Mouse (Mus musculus) T-helper 1 cell (primary cell): ENCODE data around the gene Ccr5.
"Not testable (repeated sequence)": the region's sequence is repeated elsewhere in the genome, so short reads cannot be mapped to it uniquely, and the experiment has no call there.

Experiments used
- in situ Hi-C: fragments of 300-600 bp; cut with MboI, MseI; formaldehyde crosslinking; loops from one replicate; pipeline ENCODE4 v1.15.1; 2025; ENCODE audit warnings: high pct_unique_total_duplicates

The Ccr5 gene

DNA sequence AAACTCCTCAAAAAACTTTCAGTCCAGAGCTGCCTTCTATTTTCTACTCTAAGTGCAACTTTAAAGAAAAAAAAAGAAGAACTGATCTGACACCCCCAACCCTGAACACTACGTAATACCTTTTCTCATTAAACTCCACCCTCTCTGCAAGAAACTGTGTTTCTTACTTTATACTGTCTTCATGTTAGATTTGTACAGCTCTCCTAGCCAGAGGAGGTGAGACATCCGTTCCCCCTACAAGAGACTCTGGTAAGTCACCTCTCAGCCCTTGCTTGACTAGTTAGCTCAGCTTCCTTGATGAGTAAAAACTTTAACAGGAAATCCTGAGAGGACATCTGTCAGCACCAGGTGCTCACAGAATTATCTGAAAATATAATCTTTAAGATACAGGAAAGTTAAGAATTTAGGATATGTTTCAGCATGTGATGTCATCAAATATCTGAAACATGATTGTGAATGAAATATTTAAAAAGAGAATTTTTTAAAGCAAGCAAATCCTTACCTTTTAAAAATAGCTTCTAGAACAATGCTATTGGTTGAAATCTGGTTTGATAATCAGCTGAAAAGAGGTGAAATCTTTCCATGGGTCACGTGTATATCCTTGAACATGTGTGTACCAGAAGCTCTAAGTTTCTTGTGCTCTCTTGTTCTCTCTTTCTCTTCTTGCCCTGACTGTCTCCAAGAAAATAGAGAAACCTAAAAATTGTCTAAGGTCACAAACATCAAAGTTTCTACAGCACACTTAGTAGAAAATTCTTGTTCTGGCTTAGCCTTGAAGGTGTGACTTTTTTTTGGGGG is at the start of gene Ccr5:
Ccr5 (plus strand) TSS at position 157 of the 798 bp plus-strand sequence.
- in situ Hi-C loops, result no loop called here

DNA sequence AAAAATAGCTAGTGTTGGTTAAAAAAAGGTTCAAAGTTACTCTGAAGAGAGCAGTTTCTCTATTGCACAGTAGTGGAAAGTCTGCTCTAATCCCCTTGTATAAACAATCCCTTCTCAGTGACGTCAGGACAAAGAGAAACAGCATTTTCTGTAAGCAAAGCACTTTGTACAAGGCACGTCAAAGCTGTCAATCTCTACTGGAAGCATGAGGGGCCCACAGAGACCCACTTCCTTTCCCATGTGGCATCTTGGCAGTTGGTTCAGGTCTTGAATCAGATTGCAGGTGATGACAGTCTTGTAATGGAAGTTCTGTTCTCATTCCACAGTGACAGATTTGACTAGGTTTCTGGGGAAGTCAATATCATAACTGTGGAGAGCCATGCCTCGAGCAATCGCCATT is 41.5 kb upstream of the Ccr5 start:
- in situ Hi-C loops, result loop anchor here (10.0 kb wide), 2 partner anchors 155 to 545 kb away; no protein-coding TSS in a partner anchor

DNA sequence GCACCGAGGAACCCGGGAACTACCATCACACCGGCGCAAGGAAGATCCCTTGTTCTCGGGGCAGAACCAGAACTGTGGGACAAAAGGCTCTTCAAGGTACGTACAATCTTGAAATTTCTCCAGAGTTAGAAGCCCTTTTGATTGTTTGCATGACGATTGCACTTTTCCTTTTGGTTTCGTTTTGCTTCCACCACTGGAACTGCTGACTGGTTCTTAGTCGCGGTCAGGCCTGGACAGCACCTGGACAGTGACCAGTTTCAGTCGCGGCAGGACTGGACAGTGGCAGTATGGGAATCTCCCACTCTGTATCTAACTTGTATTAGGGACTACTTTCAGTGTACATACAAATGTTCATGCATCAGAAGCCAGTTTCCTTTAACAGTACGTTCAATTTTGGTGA is 40.9 kb upstream of the Ccr5 start:
- in situ Hi-C loops, result not testable (repeated sequence)

DNA sequence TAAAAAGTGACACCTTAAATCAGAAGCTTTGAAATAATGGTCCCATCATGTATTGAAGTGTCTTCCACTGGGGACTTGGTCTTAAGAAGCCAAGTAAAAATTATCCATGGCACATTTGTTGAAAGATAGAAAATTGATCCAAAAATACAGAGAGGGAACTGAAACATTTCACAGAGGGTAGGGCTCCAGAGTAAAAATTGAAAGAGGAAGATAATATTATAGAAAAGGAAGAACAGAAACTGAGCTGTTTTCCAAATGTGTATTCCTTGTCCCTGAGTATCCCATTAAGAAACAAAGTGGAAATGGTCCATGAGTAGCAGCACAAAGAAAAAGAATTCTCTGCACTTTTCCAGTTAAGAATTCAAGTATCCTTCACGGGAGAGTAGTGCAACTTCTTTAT is 30.9 kb upstream of the Ccr5 start:
- in situ Hi-C loops, result no loop called here

DNA sequence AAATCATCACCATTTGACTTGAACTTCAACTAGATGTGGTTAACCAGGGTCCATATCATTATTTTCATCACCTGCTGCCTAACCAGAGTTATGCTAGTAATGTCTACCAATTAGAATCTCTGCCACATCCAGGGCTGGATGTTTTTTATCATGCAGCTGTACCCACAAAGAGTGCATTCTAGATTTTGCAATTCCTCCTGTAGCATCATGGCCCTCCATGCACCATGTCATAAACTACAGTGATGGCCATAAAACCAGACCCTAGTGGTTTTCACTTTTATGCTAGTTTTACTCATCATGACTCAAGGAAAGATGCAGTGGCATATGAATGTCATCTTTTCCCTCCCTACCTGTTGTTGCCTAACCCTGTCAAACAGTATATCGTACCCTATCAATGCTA is 22.2 kb upstream of the Ccr5 start:
- in situ Hi-C loops, result no loop called here

DNA sequence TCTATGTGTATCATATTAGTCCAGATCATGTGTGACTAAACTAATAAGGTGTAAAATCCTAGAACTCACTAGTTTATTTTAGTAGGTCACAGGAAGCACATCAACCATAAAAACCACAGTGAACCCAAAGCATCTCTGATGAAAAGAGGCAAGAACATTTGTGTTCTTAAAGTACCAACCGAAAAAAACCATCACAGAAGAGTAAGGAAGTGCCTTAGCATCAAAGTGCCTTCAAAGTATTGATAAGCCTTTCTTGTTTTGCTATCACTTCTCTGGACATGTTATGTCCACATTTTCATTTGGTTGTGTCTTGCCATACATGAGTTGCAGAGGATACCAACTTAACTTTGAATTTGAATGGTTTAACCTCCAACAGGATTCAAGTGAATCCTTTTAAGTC is 21.0 kb upstream of the Ccr5 start:
- in situ Hi-C loops, result no loop called here

DNA sequence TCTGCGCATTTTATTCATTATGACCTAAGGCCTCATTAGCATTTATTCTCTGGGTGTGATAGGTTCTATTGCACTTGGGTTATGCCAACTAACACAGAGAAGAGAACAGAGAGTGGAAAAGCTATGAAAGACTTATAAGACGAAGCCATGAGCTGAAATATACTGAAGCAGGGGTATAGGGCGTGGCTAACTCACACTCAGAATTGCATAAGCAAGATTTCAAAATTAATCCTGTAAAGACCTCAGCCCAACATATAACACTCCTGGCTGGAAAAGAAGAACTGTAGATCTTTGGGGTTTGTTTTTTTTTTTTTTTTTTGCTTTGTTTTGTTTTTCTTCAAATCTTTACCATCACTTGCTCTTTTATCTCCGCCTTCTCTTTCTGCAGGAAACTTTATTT is 19.6 kb upstream of the Ccr5 start, which contains the start of gene Ccr2:
Ccr2 (plus strand) TSS at position 228 of the 400 bp plus-strand sequence.
- in situ Hi-C loops, result no loop called here

DNA sequence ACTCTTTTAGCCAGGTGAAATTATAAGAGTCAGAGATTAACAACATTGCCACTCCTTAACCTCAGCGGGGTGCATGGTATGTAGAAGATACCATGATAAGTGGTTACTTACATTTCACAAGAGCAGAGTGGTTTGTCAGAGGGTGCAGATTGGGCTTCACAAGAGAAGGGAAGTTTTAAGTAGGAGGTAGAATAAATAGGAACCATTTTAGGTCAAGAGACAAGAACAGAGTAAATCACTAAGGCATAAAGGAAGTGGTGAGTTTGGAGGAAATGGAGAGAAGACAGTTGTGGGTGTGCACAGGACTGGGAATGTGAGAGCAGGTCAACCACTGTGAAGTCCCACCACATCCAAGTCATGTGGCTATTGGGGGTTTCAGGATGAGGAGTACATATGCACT is 18.1 kb upstream of the Ccr5 start:
- in situ Hi-C loops, result no loop called here

DNA sequence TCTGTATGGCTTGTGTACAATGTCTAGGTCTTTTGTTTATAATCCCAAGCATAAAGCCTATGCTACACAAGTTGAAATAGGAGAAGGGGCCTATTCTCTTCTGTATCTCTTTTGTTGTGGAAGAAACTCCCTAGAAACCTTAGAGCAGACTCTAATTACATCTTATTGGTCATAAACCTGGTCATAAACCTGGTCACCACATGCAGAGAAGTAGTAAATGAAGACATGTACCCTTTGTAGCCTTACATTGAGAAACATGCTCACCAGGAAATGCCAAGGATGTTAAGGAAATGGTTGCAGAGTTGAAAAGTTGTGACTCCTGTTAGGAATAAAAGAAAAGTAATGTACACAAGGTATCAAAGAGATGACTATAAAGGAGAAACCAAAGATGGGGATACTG is 16.1 kb upstream of the Ccr5 start:
- in situ Hi-C loops, result no loop called here

DNA sequence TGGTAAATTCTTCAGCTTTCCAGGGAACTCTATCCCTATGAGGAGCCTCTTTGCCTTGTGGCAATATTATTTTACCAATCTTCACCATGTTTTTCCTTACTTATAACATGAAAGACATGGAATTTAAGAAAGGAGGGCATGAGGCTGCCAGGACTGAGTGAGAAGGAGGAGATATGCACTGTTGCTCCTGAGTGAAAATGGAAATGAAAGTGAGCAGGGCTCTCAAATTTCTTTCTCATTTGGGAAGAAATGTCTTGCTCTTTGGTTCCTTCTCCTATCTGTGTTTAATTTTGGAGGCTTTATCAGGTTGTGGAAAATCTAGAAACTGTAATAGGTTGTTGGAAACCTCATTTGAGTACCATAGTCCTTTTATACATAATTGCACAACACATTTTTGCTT is 14.1 kb upstream of the Ccr5 start:
- in situ Hi-C loops, result no loop called here

DNA sequence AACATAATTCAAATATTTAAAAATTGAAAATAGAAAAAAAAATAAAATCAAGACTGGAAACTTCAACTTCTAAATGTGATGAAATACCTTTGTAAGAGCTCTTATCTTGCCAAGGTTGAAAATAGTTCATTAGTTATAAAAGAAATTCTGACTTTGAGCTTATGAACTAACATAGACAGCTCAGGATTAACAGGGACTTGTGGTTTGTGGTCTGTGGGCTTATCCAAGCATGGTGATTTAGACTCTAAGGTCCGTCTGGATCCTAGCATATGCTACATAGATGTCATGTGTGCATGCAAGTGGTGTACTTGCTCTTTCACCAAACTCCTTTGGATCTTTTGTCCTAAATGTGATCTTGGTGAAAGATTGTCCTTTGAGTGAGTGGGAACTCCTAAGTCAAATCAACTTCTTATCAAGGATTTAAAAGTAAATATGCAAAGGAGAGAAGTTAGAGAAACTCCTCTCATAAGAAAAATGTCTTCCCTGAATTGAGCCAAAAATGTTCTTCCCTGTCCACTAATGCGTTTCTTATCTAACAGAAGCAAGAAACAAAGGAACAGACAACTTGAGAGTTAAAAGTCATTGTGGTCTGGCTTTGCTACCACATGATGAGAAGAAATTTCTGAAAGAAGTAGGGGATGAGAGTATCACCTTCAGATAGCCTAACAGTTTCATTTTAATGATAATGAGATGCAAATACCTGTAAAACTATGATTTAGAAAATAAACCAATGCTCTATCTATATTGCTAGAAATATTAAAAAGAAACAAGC is 12.8 kb upstream of the Ccr5 start:
- in situ Hi-C loops, result no loop called here

DNA sequence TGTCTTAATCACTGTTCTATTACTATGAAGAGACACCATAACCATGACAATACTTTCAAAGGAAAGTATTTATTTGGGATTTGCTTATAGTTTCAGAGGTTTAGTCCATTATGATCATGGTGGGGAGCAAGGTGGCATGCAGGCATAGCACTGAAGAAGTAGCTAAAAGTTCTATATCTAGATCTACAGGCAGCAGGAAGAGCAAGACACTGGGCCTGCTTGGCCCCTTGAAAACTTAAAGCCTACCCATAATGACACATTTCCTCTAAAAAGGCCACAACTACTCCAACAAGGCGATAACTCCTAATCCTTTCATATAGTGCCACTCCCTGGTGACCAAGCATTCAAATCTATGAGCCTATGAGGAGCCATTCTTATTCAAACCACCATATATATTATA is 9.3 kb upstream of the Ccr5 start:
- in situ Hi-C loops, result no loop called here

DNA sequence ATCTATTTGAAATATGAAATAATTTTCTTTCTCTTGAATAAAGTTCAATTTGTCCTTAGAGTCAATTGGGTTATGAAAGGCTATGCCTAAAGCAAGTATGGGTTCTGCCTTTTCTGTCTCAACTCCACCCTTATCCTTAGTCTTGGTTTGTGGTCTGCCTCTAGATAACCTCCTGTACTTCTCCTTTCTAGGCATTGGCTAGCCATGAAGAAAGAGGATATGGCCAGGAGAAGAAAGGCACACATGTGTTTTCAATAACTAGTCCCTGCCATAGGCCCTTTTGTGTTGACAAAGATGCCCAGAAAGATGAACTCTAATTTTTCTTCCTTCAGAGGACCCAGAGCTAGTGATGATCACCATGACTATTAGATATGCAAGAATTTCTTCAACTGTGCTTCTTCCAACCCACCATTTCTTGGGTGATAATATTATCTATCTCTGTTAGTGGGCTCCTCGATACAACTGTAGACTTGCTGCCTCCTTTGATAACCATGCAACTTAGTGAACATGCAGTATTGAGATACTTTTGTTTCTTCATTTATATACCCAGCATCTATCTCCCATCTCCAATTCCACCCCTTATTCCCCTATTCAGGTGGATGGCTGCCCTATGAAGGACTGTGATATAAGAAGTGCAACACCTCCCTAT is 8.6 kb upstream of the Ccr5 start:
- in situ Hi-C loops, result no loop called here

DNA sequence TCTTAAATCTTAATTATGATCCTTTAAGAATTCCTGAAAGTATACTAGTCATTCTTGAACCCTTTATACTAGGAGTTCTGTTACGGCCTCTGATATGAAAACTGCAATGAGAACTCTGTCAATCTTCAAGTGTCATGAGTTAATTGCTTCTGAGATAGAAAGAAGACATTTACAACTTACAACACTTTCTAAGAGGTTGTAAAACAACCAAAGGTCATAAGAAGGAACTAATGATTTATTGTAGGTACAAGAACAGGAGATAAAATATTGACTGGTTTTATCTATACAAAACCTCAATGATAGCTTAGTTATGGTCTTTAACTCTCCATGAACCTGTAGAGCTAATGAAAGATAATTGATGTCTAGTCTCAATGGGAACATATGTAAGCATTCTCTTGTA is 7.6 kb upstream of the Ccr5 start:
- in situ Hi-C loops, result no loop called here

DNA sequence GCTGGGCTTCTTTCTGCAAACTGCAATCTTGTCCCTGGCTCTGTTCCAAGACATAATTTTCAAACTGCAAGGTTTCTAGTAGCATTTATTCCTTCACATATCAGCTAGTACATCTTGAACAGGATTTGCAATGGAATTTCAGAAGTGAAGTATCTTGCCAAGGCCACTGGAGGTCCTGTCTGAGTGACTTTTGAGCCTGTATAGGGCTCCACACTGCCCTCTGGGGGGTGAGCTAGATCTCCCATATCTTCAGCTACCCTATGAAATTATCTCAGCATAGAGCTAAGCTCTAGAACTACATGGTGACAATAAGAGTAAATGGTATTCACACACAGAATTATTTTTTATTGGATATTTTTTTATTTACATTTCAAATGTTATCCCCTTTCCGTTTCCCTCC is 2.9 kb upstream of the Ccr5 start:
- in situ Hi-C loops, result no loop called here

DNA sequence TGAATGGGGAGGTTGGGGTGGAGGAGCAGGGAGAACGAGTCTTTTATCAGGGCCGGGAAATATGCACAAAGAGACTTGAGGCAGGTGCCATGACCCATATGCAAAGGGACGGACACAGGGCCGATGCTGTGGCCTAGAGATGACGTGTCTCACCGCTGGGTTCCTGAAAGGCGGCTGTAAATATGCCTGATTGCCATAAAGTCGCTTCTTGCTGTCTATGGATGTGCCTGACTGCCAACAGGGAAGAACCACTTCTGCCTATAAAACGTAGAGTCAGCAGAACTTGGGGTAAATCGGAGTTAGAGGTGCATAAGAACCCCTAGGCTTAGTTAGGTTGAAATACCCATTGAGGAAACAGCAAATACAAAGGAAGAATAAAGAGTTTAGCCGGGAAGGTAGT is 4.2 kb downstream of the Ccr5 start:
- in situ Hi-C loops, result loop anchor here (5.0 kb wide), 2 partner anchors 93 to 198 kb away; no protein-coding TSS in a partner anchor

DNA sequence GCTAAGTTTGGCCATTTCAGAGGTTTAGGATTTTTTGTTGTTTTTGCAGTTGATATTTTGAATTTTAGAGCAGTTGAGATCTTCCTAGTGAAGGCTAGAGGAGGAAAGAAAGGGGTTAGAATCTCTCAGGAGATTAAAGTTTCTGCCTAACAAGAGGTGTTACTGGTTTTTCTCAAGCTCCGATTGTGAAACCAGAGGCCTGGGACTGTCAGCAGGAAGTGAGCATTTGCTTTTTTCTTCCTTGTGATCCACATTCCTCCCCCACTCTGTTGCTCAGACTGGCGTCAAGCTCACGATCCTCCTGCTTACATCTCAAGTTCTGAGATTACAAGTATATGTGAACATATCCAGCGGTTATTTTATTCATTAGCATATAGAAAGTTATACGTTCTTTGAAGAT is 5.0 kb downstream of the Ccr5 start:
- in situ Hi-C loops, result loop anchor here (5.0 kb wide), 2 partner anchors 94 to 199 kb away; no protein-coding TSS in a partner anchor

DNA sequence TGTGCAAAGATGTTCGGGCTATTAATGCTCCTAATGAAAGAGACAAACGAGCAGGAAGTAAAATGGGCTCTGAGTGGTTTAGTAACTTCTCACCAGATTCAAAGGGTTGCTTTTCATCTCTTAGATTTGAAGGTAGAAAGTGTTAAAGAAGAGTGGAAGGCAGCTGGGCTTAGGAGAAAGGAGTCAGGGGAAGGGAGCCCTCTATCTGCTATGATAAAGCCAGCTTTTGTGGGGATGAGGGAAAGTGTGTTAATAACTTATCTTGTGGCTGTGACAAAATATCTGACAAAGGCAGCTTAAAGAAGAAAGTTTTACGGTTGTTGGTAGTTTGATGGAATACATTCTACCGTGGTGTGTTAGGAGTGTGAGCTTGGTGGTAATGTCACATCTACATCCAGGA is 6.1 kb downstream of the Ccr5 start:
- in situ Hi-C loops, result loop anchor here (5.0 kb wide), 2 partner anchors 95 to 200 kb away; no protein-coding TSS in a partner anchor

DNA sequence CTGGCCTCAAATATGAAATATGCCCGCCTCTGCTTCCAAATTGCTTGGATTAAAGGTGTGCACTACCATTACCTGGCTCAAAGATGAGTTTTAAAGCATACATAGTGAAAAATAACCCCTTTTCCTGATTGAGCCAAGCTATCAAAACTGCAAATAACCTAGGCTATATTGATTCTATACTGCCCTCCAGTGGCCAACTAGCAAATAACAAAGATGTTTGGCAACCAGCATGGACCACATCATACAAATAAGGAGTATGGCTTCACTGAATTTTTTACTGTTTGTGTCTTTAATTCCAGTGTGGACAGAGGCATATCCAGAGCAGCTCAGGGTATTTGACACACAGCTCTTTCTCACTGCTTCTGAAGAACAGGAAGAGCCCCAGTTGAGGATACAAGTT is 7.0 kb downstream of the Ccr5 start:
- in situ Hi-C loops, result loop anchor here (5.0 kb wide), 2 partner anchors 96 to 201 kb away; no protein-coding TSS in a partner anchor

DNA sequence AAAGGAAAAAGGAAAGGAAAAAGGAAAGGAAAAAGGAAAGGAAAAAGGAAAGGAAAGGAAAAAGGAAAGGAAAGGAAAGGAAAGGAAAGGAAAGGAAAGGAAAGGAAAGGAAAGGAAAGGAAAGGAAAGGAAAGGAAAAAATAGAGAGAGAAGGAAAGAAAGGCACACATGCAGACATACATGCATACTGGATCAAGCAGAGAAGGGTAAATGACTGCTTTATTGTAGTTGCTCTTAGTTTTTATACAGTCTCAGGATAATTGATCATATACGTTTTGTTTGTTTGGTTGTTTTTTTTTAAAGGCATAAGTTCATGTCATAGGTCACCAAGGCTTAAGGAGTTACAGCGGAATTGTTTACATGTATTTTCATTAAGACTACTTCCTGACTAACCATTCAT is 11.6 kb downstream of the Ccr5 start:
- in situ Hi-C loops, result not testable (repeated sequence)

DNA sequence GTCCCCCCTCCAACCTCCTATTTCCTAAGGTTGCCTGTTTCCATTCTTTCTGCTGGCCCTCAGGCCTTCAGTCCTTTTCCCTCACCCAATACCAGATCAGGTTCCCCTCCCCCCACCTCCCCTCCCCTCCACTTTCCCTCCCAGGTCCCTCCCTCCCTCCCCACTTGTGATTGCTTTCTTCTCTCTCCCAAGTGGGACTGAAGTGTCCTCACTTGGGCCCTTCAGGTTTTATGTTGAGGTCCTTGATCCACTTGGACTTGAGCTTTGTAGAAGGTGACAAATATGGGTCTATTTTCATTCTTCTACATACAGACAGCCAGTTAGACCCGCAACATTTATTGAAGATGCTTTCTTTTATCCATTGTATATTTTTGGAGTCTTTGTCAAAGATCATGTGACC is 13.6 kb downstream of the Ccr5 start:
- in situ Hi-C loops, result not testable (repeated sequence)

DNA sequence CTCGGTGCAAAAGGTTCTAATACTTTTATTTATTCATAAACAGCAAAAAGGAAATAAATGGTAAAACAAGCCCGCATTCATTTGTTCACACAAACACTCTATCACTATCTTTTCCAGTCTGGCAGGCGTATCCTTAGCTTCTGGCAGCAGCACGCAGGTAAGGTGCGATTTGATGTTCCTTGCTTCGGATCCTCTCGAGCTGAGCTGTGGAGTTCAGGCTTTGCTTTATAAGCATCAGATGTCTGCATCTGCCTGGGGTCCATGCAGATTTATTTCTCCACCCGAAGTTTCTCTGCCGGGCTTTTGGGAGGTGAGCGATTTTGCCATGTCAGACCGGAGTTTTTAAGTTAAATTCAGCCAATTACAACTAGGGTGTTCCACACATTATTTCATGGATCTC is 16.3 kb downstream of the Ccr5 start:
- in situ Hi-C loops, result no loop called here
